Mouse (Mus musculus): Measurements from ENCODE around the gene Baiap2l2. TPM values are rescaled to one million over a fixed set of nuclear protein-coding genes. Genes with fewer than 3 reads are reported as not detected.

Baiap2l2 gene
- polyA plus RNA-seq, 1 experiment from 2014 or later: 1.4 TPM

DNA sequence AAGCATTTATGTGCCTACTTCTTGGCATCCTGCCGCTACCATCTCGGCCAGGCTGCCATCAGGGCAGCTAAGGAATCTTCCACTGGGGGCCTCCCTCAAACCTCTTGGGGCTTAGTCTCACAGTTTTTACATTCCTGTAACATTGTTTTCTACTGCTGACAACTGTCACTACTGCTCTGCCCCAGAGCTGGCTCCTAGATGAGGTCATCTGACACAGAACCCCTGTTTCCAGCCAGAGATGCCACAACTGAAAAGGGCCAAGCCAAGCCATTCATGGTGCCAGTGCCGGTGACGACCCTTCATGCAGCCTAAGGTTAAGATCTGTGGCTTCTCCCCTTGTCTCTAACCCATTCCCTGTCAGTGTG is 38.4 kb upstream of the Baiap2l2 start:
- no peak for ATAC-seq
- no peaks in the 10 kb centered on the region for H3K27me3 ChIP-seq
- no peak overlapping the region for H3K4me3 ChIP-seq (replicated peaks)
- H3K9ac ChIP-seq (replicated peaks): no peak overlapping the region
- WGBS: 83% methylated on average over 4 of the region's 4 CpGs
- H3K27ac ChIP-seq: 0 out of 2 replicates have a peak overlapping the region, but pooled peaks have one; percentile 10
- no peaks in the 10 kb centered on the region for H3K9me3 ChIP-seq
- no peaks in the 10 kb centered on the region for H3K36me3 ChIP-seq
- H3K4me2 ChIP-seq (replicated peaks): no peak overlapping the region
- peaks cover 27% of the 10 kb centered on the region for H3K4me1 ChIP-seq (replicated peaks)

DNA sequence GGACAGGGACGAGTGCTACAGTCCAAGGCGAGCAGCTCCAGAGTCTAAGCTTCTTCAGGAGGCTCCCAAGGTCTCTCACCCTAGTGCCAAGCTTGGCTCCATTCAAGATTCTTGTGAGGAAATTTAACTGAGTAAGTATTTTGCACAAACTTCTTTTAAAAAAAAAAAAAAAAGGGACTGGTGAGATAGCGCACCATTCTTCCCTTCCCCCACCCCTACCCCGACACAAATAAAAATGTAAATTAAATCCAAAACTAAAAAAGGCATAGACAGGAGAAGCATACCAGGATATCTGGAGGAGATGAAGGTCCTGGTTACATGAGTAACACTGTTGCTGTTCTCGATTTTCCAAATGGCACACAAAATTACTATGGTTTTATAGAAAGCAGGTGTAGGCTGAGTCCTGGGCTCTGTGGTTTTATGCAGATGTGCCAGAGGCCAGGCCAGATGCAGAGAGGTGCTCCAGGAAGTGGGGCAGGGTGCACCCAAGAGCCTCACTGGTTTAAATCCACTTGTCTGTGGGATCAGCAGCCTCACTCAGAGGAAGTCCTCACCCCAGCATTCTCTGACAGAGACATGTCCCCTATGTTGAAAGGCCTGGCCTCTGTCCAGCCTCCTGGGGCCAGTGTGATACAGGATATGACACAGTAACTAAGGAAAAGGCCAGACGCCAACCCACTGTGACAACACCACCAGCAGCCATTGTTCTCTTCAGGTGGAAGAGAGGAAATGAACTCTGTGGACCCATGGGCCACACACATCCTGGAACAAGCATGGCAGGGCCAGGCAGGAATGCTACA is 37.9 kb upstream of the Baiap2l2 start:
- H3K27ac ChIP-seq: no peak overlapping the region
- peaks cover 27% of the 10 kb centered on the region for H3K4me1 ChIP-seq (replicated peaks)
- no peaks in the 10 kb centered on the region for H3K27me3 ChIP-seq
- no peak for ATAC-seq
- no peaks in the 10 kb centered on the region for H3K36me3 ChIP-seq
- no peak overlapping the region for H3K4me3 ChIP-seq (replicated peaks)
- H3K9me3 ChIP-seq: no peaks in the 10 kb centered on the region
- H3K4me2 ChIP-seq (replicated peaks): no peak overlapping the region
- no peak overlapping the region for H3K9ac ChIP-seq (replicated peaks)
- WGBS: 80% methylated on average over 6 of the region's 6 CpGs

DNA sequence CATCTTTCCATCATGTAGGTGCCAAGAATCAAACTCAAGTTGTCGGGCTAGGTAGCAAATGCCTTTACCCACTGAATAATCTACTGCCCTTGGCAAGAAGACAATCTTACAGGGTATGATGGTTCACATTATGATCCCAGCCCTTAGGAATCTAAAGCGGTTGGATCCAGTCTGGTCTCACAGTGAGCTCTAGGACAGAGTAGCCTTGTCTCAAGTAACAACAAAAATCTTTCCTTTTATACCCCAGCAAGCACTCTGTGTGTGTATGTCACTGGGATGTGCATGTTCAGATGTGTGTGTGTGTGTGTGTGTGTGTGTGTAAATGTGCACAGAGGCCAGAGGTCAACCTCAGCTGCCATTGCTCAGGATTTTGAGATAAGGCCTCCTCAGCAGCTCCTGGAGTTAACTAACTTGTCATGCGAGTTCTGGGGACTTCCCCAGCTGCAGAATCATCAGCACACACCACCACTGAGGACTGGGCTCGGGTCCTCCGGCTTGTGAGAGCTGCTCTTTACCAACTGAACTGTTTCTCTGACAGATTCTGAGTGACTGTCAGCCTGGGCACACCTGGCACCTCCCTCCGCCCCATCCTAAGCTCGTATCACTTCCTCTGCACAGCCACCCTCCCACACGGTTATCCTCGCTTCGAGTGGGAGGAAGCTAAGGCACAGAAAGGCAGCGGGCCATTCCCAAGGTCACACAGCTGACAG is 37.1 kb upstream of the Baiap2l2 start:
- Histone ChIP-seq H3K4me2 (replicated peaks) (no peak overlapping the region), H3K4me1 (replicated peaks) (peaks cover 25% of the 10 kb centered on the region), H3K9ac (replicated peaks) (no peak overlapping the region), H3K36me3 (peaks cover 3% of the 10 kb centered on the region; the same call in 1 of the 2 replicates), H3K27ac (no peak overlapping the region), H3K4me3 (replicated peaks) (no peak overlapping the region), H3K27me3 (no peaks in the 10 kb centered on the region), H3K9me3 (no peaks in the 10 kb centered on the region)
- 83% methylated on average over 11 of the region's 11 CpGs for WGBS
- ATAC-seq: no peak

DNA sequence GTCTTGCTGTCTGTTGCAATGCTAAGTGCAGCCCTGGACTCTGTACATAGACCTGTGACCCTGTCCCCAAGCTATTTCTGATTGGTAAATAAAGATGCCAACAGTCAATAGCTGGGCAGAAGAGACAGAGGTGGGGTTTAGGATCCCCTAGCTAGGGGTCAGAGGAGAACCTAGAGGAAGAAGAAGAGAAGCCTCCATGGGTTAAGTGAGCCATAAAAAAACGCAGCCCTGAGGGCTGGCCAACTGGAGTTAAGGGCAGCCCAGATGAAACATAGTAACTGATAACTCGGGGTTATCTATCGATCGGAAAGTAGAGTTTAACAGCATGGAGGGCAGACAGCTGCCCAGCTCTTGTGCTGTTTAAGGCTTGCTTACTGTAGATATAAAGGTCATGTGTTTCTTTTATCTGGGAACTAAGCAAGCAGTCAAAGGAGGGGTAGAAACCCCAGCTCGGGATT is 36.4 kb upstream of the Baiap2l2 start:
- ATAC-seq: no peak
- no peak overlapping the region for H3K4me2 ChIP-seq (replicated peaks)
- H3K9ac ChIP-seq (replicated peaks): no peak overlapping the region
- H3K4me1 ChIP-seq (replicated peaks): peaks cover 18% of the 10 kb centered on the region
- H3K27ac ChIP-seq: no peak overlapping the region
- peaks cover 8% of the 10 kb centered on the region for H3K36me3 ChIP-seq
- no peak overlapping the region for H3K4me3 ChIP-seq (replicated peaks)
- 84% methylated on average over 5 of the region's 5 CpGs for WGBS
- no peaks in the 10 kb centered on the region for H3K9me3 ChIP-seq
- no peaks in the 10 kb centered on the region for H3K27me3 ChIP-seq

DNA sequence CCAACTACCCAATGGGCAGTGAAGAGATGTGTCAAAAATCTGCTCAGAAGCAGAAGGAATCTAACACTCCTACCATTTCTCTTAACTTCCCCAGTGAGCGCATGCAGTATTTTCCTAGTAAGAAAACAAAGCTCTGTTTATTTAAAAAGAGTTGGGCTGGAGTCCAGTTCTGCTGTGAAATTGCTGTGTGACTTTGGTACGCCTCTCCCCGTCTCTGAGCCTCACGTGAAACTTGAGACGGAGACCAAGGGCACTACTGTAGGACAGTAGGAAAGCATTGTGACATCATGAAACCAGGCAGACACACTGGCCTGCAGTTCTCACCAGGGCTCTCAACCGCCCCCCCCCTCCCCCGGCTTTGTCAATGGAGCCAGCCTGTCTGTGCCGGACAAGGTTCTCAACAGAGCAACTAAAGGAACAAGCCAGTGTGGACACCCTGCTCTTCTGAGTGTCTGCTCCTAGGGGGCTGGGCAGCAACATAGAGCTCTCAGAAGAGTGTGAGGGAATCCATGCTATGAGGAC is 28.6 kb upstream of the Baiap2l2 start:
- Histone ChIP-seq H3K27me3 (no peaks in the 10 kb centered on the region), H3K27ac (no peak overlapping the region), H3K9me3 (no peaks in the 10 kb centered on the region), H3K4me1 (replicated peaks) (no peaks in the 10 kb centered on the region), H3K4me2 (replicated peaks) (no peak overlapping the region), H3K36me3 (peaks cover 36% of the 10 kb centered on the region), H3K9ac (replicated peaks) (no peak overlapping the region), H3K4me3 (replicated peaks) (no peak overlapping the region)
- 83% methylated on average over 8 of the region's 8 CpGs for WGBS
- ATAC-seq: no peak

DNA sequence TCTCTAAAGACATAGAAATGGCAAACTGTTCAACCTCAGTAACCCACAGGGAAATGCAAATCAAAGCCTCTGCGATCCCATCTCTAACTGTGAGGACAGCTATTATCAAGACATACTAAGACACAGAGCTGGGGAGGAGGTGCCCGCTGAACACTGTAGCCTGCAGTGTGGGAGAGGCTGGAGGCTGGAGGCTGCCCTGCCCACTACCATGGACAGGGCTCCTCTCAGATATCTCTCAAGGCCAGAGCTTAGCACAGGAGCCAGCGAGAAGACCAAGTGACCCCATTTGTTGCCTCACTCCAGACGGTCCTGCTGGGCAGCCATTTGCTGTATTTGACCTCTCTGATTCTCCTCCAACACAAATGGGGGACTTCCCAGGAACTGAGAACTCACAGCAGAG is 22.5 kb upstream of the Baiap2l2 start:
- H3K4me2 ChIP-seq (replicated peaks): no peak overlapping the region
- peaks cover 56% of the 10 kb centered on the region for H3K36me3 ChIP-seq
- H3K9me3 ChIP-seq: no peaks in the 10 kb centered on the region
- 75% methylated on average over 4 of the region's 4 CpGs for WGBS
- ATAC-seq: no peak
- H3K4me1 ChIP-seq (replicated peaks): no peaks in the 10 kb centered on the region
- no peak overlapping the region for H3K4me3 ChIP-seq (replicated peaks)
- H3K27ac ChIP-seq: no peak overlapping the region
- no peak overlapping the region for H3K9ac ChIP-seq (replicated peaks)
- no peaks in the 10 kb centered on the region for H3K27me3 ChIP-seq

DNA sequence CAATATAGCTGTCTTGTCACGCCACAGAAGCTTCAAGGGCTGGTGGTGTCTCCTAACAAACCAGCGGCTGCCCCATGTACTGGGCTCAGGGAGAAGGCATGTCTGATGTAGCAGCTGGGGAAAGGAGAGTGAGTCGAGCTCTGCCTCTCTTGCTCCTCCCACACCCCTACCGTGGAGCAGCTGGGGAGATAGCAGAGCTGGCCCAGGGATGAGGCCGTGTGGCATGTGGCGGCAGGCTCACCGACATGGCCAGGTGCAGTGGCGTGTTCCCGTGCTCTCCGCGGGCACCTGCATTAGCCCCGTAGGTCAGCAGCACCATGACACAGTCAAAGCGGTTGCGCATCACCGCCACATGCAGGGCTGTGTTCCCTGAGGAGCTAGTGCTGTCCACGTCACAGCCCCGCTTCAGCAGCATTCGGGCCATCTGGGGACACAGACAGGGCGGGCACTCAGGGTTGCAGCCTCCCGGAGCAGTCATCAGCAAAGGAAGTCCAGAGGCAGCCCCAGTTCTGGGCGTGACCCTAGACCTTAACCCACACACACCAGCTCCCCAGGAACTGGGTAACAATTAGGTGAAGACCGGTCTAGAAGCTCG is 20.8 kb upstream of the Baiap2l2 start:
- peaks cover 50% of the 10 kb centered on the region for H3K36me3 ChIP-seq
- no peaks in the 10 kb centered on the region for H3K9me3 ChIP-seq
- no peak overlapping the region for H3K4me3 ChIP-seq (replicated peaks)
- no peak overlapping the region for H3K27ac ChIP-seq
- no peaks in the 10 kb centered on the region for H3K27me3 ChIP-seq
- WGBS: 75% methylated on average over 23 of the region's 23 CpGs
- no peak for ATAC-seq
- H3K9ac ChIP-seq (replicated peaks): no peak overlapping the region
- H3K4me2 ChIP-seq (replicated peaks): no peak overlapping the region
- H3K4me1 ChIP-seq (replicated peaks): no peaks in the 10 kb centered on the region

DNA sequence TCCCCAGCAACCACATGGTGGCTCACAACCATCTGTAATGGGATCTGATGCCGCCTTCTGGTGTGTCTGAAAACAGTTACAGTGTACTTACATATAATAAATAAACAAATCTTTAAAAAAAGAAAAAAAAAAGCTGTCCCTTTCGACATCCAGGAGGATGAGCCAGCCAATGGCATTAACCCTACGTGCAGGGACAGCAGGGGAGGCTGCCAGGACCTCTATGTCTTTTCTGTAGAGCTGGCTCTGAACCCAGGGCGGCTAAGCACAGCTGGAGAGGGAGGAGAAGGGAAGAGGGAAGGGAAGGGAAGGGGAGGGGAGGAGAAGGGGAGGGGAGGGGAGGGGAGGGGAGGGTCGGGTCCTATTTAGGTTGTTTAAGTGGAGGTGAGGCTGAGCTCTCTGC is 19.5 kb upstream of the Baiap2l2 start:
- H3K36me3 ChIP-seq: peaks cover 50% of the 10 kb centered on the region
- no peak overlapping the region for H3K27ac ChIP-seq
- H3K4me3 ChIP-seq (replicated peaks): no peak overlapping the region
- H3K9ac ChIP-seq (replicated peaks): no peak overlapping the region
- H3K4me1 ChIP-seq (replicated peaks): no peaks in the 10 kb centered on the region
- no peak for ATAC-seq
- H3K4me2 ChIP-seq (replicated peaks): no peak overlapping the region
- H3K27me3 ChIP-seq: no peaks in the 10 kb centered on the region
- WGBS: 68% methylated on average over 3 of the region's 5 CpGs
- no peaks in the 10 kb centered on the region for H3K9me3 ChIP-seq

DNA sequence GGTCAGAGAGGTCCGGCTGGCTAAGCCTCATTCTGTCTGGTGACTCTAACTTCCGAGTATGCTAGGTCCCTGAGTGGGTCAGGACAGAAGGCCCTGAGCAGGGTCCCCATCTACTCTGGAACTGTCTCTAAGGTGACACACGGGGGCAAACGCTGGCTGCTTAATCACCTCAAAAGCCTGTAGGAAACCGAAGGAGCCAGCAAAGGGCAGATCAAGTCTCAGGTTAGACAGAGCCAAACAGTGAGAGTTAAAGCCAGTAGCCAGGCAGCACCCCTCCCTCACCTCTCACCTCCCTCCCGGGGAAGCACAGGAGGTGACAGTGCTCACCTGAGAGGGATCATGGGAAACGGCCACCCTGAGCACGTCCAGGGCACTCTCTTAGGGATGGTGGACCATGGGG is 18.4 kb upstream of the Baiap2l2 start:
- H3K4me1 ChIP-seq (replicated peaks): no peaks in the 10 kb centered on the region
- H3K9ac ChIP-seq (replicated peaks): no peak overlapping the region
- no peak overlapping the region for H3K27ac ChIP-seq
- H3K27me3 ChIP-seq: no peaks in the 10 kb centered on the region
- ATAC-seq: no peak
- peaks cover 49% of the 10 kb centered on the region for H3K36me3 ChIP-seq
- H3K9me3 ChIP-seq: no peaks in the 10 kb centered on the region
- WGBS: 90% methylated on average over 8 of the region's 8 CpGs
- H3K4me2 ChIP-seq (replicated peaks): no peak overlapping the region
- H3K4me3 ChIP-seq (replicated peaks): no peak overlapping the region

DNA sequence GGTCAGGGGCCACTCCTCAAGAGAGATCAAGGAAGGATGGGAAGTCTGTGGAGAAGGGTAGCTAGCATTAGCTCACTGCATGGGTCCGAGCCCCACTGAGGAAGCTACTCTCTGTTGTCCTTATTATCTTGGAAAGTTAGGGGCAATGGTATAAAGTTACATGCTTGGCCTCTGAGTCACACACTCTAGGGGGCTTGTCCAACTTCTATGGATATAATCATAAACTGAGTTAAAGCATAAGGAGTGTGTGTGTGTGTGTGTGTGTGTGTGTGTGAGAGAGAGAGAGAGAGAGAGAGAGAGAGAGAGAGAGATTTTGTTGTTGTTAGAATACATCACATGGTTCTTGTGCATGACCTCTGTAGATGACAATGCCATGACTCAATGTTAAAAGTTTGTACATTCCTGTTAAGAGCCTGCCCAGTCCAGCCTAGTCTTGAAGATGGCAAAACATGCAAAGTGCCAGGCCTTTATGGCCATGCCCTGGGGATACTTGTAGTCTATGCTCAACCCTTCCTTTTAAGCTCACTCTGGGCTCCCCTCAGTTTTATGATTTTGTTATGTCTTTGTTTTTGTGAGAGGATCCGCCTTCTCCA is 14.3 kb upstream of the Baiap2l2 start:
- Histone ChIP-seq H3K4me2 (replicated peaks) (no peak overlapping the region), H3K9ac (replicated peaks) (no peak overlapping the region), H3K4me1 (replicated peaks) (no peaks in the 10 kb centered on the region), H3K36me3 (peaks cover 17% of the 10 kb centered on the region), H3K4me3 (replicated peaks) (no peak overlapping the region), H3K9me3 (no peaks in the 10 kb centered on the region), H3K27me3 (no peaks in the 10 kb centered on the region), H3K27ac (no peak overlapping the region)
- no peak for ATAC-seq
- WGBS: 91% methylated on average over 2 of the region's 2 CpGs

DNA sequence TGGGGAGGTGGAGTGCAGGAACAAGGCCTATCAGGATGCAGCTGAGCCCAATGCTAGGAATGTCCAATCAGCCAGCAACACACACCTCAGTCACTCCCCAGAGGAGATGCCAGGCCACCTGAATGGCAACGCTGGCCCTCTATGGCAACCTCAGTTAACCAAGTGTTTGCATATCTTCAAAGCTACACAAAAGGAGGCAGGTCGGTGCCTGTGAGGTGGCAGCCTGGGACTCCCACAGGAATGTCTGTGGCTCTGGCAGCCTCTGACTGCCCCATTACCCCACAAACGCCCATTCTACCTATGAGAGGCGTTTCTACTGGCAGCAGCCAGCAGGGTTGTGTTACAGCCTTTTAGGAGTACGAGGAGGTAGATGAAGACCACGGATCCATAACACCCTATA is 13.2 kb upstream of the Baiap2l2 start:
- no peak overlapping the region for H3K4me2 ChIP-seq (replicated peaks)
- H3K27ac ChIP-seq: no peak overlapping the region
- no peaks in the 10 kb centered on the region for H3K4me1 ChIP-seq (replicated peaks)
- ATAC-seq: no peak
- WGBS: 93% methylated on average over 6 of the region's 6 CpGs
- H3K36me3 ChIP-seq: peaks cover 11% of the 10 kb centered on the region; the same call in 1 of the 2 replicates
- H3K9me3 ChIP-seq: no peaks in the 10 kb centered on the region
- no peaks in the 10 kb centered on the region for H3K27me3 ChIP-seq
- H3K9ac ChIP-seq (replicated peaks): no peak overlapping the region
- no peak overlapping the region for H3K4me3 ChIP-seq (replicated peaks)

DNA sequence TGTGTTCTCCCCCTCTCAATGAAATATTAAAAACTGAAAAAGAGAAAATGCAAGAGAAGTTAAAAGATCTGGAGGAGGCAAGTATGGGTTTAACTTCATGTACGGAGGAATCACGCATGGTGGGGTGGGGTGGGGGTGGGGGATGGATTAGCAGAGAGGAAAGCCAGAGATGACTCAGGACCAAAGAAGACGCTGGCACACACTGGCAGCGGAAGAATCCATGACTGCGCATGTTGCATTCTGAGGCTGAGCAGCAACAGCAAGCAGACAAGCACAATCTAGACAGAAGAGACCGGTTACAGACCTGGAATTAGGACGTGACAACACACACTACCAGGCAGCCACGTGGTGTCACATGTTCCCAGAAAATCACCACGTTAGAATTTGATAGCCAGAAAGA is 7.4 kb upstream of the Baiap2l2 start:
- Histone ChIP-seq H3K4me3 (replicated peaks) (no peak overlapping the region), H3K9me3 (no peaks in the 10 kb centered on the region), H3K36me3 (peaks cover 14% of the 10 kb centered on the region), H3K4me2 (replicated peaks) (no peak overlapping the region), H3K4me1 (replicated peaks) (no peaks in the 10 kb centered on the region), H3K27ac (no peak overlapping the region), H3K27me3 (no peaks in the 10 kb centered on the region), H3K9ac (replicated peaks) (no peak overlapping the region)
- WGBS: 88% methylated on average over 9 of the region's 9 CpGs
- no peak for ATAC-seq
